Comparison of ENCODE assay signal across 20 mouse cellular contexts in genomic region chr7:122939181-122939580, GRCm38 (mm10). TPM values are rescaled to one million over a fixed set of nuclear protein-coding genes. Genes with fewer than 3 reads are reported as not detected.
DNase-seq lines count a peak whose midpoint lies in the region; ATAC-seq and TF ChIP-seq lines count a peak whose summit lies in the region.
"Had no signal": no experiment of that assay in that cellular context is flagged by ENCODE, and none has a peak within 500 bp of the region (broad histone marks: within the 10 kb centered on the region; RNA-seq: fewer than 3 reads in every experiment).

No protein-coding gene starts in this region.

- H3K36me3 ChIP-seq in stomach, postnatal 0 days (ENCODE audit: control insufficient read depth, insufficient read depth, low read length) = no peaks in the 10 kb centered on the region
- H3K36me3 ChIP-seq: forebrain, embryonic 10.5 days; hindbrain, embryonic 10.5 days; liver, embryonic 13.5 days; neural tube, embryonic 12.5 days had no signal

- no peak overlapping the region for H3K4me3 ChIP-seq in stomach, postnatal 0 days (ENCODE audit: low read depth, low read length)
- H3K4me3 ChIP-seq: forebrain, embryonic 10.5 days; hindbrain, embryonic 10.5 days; left cerebral cortex, adult 2 months; liver, embryonic 13.5 days; neural tube, embryonic 12.5 days had no signal

- no peak for TF ChIP-seq EP300 in stomach, postnatal 0 days (optimal IDR thresholded peaks at IDR 0.05)

- no peaks in the 10 kb centered on the region for H3K9me3 ChIP-seq in stomach, postnatal 0 days (ENCODE audit: control insufficient read depth, low read length)
- H3K9me3 ChIP-seq: forebrain, embryonic 10.5 days; hindbrain, embryonic 10.5 days; liver, embryonic 13.5 days; neural tube, embryonic 12.5 days had no signal

- H3K4me1 ChIP-seq in stomach, postnatal 0 days (replicated peaks; ENCODE audit: control insufficient read depth, insufficient read depth) = no peaks in the 10 kb centered on the region; the same call in 1 of the 2 replicates
- H3K4me1 ChIP-seq: liver, embryonic 13.5 days had no signal

- H3K27me3 ChIP-seq in stomach, postnatal 0 days (ENCODE audit: control insufficient read depth, insufficient read depth, low read length) = no peaks in the 10 kb centered on the region
- H3K27me3 ChIP-seq: liver, embryonic 13.5 days; neural tube, embryonic 12.5 days had no signal

- H3K27ac ChIP-seq in stomach, postnatal 0 days (replicated peaks) = no peak overlapping the region
- H3K27ac ChIP-seq: forebrain, embryonic 10.5 days; hindbrain, embryonic 10.5 days; left cerebral cortex, adult 2 months; liver, embryonic 13.5 days; neural tube, embryonic 12.5 days had no signal

- no peak overlapping the region for H3K4me2 ChIP-seq in stomach, postnatal 0 days (replicated peaks; ENCODE audit: low read depth)
- H3K4me2 ChIP-seq: liver, embryonic 13.5 days; neural tube, embryonic 12.5 days had no signal

- peak; percentile 20 to 27 for DNase-seq in B cell, adult 2 months
- peak; percentile 67 for DNase-seq in naive thymus-derived CD4-positive, alpha-beta T cell, adult 2 months (ENCODE audit: low read depth)
- no peak for DNase-seq in embryo, embryonic 10.5 days (ENCODE audit: low spot score)
- DNase-seq in layer of hippocampus, postnatal 14 days (ENCODE audit: low spot score in 2 of 2) = no peak
- DNase-seq in stomach, postnatal 0 days (ENCODE audit: low spot score) = no peak
- DNase-seq: adrenal gland, postnatal 25 days; cerebellum, adult 9-10 months; gastrocnemius, postnatal 36 days; kidney, adult 11 months; kidney, postnatal 4 days; liver, embryonic 13.5 days; lung, adult 2 months; lung, postnatal 14 days had no signal

- 78% methylated on average over 3 of the region's 3 CpGs for WGBS in stomach, postnatal 0 days

- no peak overlapping the region for H3K9ac ChIP-seq in stomach, postnatal 0 days (ENCODE audit: low read length)
- H3K9ac ChIP-seq: liver, embryonic 13.5 days; neural tube, embryonic 12.5 days had no signal

- TF ChIP-seq CTCF in stomach, postnatal 0 days (IDR thresholded peaks at IDR 0.05; ENCODE audit: low read depth) = no peak

- peak; percentile 56 for ATAC-seq in CD4-positive, CD25-positive, alpha-beta regulatory T cell, adult 4 months
- ATAC-seq in hematopoietic stem cell, adult 5-6 weeks (replicated peaks in 1 of 2; ENCODE audit: insufficient read depth in 1 of 2, low FRiP score in 2 of 2, low TSS enrichment in 1 of 2, low read depth in 1 of 2, poor library complexity in 2 of 2, severe bottlenecking in 2 of 2) = peak; percentile 77
- no peak for ATAC-seq in stomach, postnatal 0 days (ENCODE audit: low FRiP score, low TSS enrichment)
- ATAC-seq: hindbrain, embryonic 16.5 days had no signal

RNA-seq across cellular contexts. Expression of gene Rbbp6, which starts 26.3 kb away (rescaled TPM):
- 10 to 100 TPM; 46.4 to 51.4 TPM for polyA plus RNA-seq in CD4-positive, CD25-positive, alpha-beta regulatory T cell, adult 4 months (2017; shearing (Covaris generic))
- 96.3 and 97.9 TPM in 2 replicates for total RNA-seq in hematopoietic stem cell, adult 5-6 weeks (2017)
- 10 to 100 TPM; 57.6 to 70.6 TPM for total RNA-seq in layer of hippocampus, postnatal 14 days (2021)
- polyA plus RNA-seq in stomach, postnatal 0 days (2015; fragmentation: Nextera tagmentation; extraction: Ambion mirVana) = 12.8 and 13.3 TPM in 2 replicates

Comparison
In these comparisons a context has a peak if more than half of its experiments do, and no peak if none do; other contexts are left out.
1. DNase-seq: peak in B cell, adult 2 months (2 of 2) and naive thymus-derived CD4-positive, alpha-beta T cell, adult 2 months (single experiment); none in embryo, embryonic 10.5 days (single experiment), layer of hippocampus, postnatal 14 days (0 of 2) and stomach, postnatal 0 days (single experiment).